Mouse (Mus musculus): Measurements from ENCODE around the gene Btbd9. TPM values are rescaled to one million over a fixed set of nuclear protein-coding genes. Genes with fewer than 3 reads are reported as not detected.

Gene Btbd9
- polyA plus RNA-seq, 1 experiment from 2014 or later = 40.6 TPM

DNA sequence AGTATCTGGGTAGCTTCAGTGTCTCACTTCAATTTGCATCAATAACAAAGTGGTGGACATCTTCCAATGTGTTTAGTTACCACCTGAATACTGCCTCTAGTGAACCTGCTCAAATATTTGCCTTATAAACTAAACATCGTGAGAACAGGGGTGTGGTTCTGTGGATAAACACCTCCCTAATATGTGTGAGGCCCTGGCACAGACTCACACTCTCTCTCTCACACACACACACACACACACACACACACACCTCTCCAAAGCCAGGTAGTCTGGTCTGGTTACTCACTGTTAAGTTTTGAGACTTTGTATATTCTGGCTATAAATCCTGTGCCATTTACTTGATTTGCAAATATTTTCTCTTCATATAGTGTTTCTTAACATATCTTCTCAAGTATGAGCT, 154.0 kb downstream of the Btbd9 start:
- H3K36me3 ChIP-seq (ENCODE audit: insufficient read depth, low read length) = no peaks in the 10 kb centered on the region
- TF ChIP-seq CTCF (IDR thresholded peaks at IDR 0.05) (no peak), EP300 (IDR thresholded peaks at IDR 0.05) (no peak)
- no peak for DNase-seq (ENCODE audit: low spot score)

DNA sequence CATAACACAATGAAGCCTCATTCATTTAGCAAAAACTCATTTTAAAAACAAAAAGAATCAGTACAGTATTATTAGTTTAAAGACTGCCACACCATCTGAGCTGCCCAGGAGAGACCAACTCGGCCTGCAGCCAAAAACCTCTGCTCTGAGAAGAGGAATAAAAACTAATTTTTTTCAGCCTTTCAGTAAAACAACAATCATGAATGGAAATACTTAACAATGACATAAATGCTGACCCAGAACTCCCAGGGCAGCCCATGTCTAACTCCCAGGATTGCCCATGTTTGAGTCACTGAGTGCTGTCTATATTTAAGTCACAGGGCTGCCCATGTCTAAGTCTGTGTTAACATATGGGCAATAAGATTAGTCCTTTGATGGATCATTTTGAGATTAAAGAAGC, 155.0 kb downstream of the Btbd9 start:
- DNase-seq (ENCODE audit: low spot score) = no peak
- WGBS = 71% methylated on average over 1 of the region's 1 CpGs
- Histone ChIP-seq H3K9me3 (ENCODE audit: low read length) (no peaks in the 10 kb centered on the region), H3K4me1 (ENCODE audit: insufficient read depth, low read depth, low read length) (no peaks in the 10 kb centered on the region), H3K36me3 (ENCODE audit: insufficient read depth, low read length) (no peaks in the 10 kb centered on the region), H3K9ac (replicated peaks; ENCODE audit: low read depth) (no peak overlapping the region), H3K27ac (ENCODE audit: low read length) (no peak overlapping the region), H3K4me3 (ENCODE audit: low read depth, low read length) (no peak overlapping the region), H3K4me2 (replicated peaks; ENCODE audit: low read depth, low read length) (no peak overlapping the region), H3K27me3 (replicated peaks; ENCODE audit: insufficient read depth, low read length) (no peaks in the 10 kb centered on the region)
- no peak for ATAC-seq
- TF ChIP-seq EP300 (IDR thresholded peaks at IDR 0.05) = no peak
- no peak for TF ChIP-seq CTCF (IDR thresholded peaks at IDR 0.05)

More for the DNA sequence above, 154.0 kb downstream of the Btbd9 start:
- Histone ChIP-seq H3K4me3 (ENCODE audit: low read depth, low read length) (no peak overlapping the region), H3K4me2 (replicated peaks; ENCODE audit: low read depth, low read length) (no peak overlapping the region), H3K9ac (replicated peaks; ENCODE audit: low read depth) (no peak overlapping the region), H3K27me3 (replicated peaks; ENCODE audit: insufficient read depth, low read length) (no peaks in the 10 kb centered on the region), H3K4me1 (ENCODE audit: insufficient read depth, low read depth, low read length) (no peaks in the 10 kb centered on the region), H3K9me3 (ENCODE audit: low read length) (no peaks in the 10 kb centered on the region), H3K27ac (ENCODE audit: low read length) (no peak overlapping the region)
- 22% methylated on average over 1 of the region's 1 CpGs for WGBS
- ATAC-seq = no peak

DNA sequence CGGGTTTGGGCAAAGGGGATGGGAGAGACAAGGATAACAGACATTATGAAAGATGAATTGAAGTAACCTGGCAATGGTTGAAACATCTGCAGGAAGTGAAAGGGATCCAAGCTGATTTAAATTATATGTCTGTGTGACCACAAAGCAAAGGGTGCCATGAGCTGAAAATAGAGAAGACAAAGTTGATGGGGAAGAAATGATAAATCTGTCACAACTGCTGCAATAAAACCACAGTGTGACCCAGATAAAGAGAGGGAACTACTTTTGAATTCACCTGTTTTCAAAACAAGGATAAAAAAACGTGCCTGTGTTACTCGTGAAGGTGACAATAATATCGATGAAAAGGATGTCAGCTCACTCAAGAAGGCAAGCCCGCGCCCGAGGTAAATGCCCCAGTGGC, 156.8 kb downstream of the Btbd9 start:
- no peak overlapping the region for H3K27ac ChIP-seq (ENCODE audit: low read length)
- 82% methylated on average over 7 of the region's 7 CpGs for WGBS
- DNase-seq (ENCODE audit: low spot score) = no peak
- no peaks in the 10 kb centered on the region for H3K4me1 ChIP-seq (ENCODE audit: insufficient read depth, low read depth, low read length)
- no peaks in the 10 kb centered on the region for H3K27me3 ChIP-seq (replicated peaks; ENCODE audit: insufficient read depth, low read length)
- H3K4me2 ChIP-seq (replicated peaks; ENCODE audit: low read depth, low read length) = no peak overlapping the region
- no peaks in the 10 kb centered on the region for H3K9me3 ChIP-seq (ENCODE audit: low read length)
- H3K36me3 ChIP-seq (ENCODE audit: insufficient read depth, low read length) = no peaks in the 10 kb centered on the region
- no peak for TF ChIP-seq EP300 (IDR thresholded peaks at IDR 0.05)
- no peak for TF ChIP-seq CTCF (IDR thresholded peaks at IDR 0.05)
- H3K9ac ChIP-seq (replicated peaks; ENCODE audit: low read depth) = no peak overlapping the region
- ATAC-seq = no peak
- H3K4me3 ChIP-seq (ENCODE audit: low read depth, low read length) = no peak overlapping the region

DNA sequence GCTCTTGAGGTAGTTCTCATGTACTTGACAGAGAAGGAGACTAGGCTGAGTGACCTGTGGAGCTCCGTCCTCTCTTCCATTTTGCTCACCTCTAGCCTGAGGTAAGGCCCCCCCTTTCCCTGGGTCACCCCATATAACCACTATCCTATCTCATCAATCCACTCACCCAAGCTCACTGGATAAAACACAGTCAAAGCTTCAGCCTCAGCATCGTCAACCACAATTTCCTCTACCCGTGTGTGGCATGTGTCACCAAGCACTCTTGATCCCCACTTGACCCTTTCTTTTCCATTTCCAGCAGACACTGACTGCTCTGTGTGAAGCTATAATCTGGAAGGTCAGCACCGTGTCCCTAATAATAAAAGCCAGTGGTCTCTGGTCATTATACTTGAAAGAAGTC, 157.8 kb downstream of the Btbd9 start:
- H3K27ac ChIP-seq (ENCODE audit: low read length) = no peak overlapping the region
- no peak overlapping the region for H3K4me3 ChIP-seq (ENCODE audit: low read depth, low read length)
- no peak overlapping the region for H3K9ac ChIP-seq (replicated peaks; ENCODE audit: low read depth)
- no peaks in the 10 kb centered on the region for H3K27me3 ChIP-seq (replicated peaks; ENCODE audit: insufficient read depth, low read length)
- no peak overlapping the region for H3K4me2 ChIP-seq (replicated peaks; ENCODE audit: low read depth, low read length)
- 37% methylated on average over 4 of the region's 4 CpGs for WGBS
- DNase-seq (ENCODE audit: low spot score) = no peak
- H3K9me3 ChIP-seq (ENCODE audit: low read length) = no peaks in the 10 kb centered on the region
- no peak for ATAC-seq
- no peaks in the 10 kb centered on the region for H3K36me3 ChIP-seq (ENCODE audit: insufficient read depth, low read length)
- H3K4me1 ChIP-seq (ENCODE audit: insufficient read depth, low read depth, low read length) = no peaks in the 10 kb centered on the region
- TF ChIP-seq CTCF (IDR thresholded peaks at IDR 0.05) (no peak), EP300 (IDR thresholded peaks at IDR 0.05) (no peak)

DNA sequence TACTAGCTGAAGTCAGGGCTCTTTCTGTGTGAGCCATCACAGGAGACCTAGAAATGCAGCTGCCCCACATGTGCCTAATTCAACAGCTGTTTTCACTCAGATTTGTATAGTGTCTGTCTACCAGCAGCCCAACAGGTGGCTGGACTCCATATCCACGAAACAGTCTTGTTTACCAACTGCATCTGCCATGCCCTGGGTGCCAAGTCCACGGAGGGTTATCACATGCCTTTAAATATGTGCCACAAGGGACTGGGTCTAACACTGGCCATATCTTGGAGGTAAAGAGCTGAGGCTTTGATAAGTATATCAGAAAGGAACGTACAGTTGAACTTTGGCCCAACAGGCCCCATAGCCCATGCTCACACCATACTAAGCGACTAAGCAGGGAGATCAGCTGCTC, 159.2 kb downstream of the Btbd9 start:
- H3K27ac ChIP-seq (ENCODE audit: low read length) = no peak overlapping the region
- TF ChIP-seq CTCF (IDR thresholded peaks at IDR 0.05) (no peak), EP300 (IDR thresholded peaks at IDR 0.05) (no peak)
- no peak for ATAC-seq
- WGBS = 63% methylated on average over 4 of the region's 4 CpGs
- H3K27me3 ChIP-seq (replicated peaks; ENCODE audit: insufficient read depth, low read length) = no peaks in the 10 kb centered on the region
- no peak overlapping the region for H3K4me2 ChIP-seq (replicated peaks; ENCODE audit: low read depth, low read length)
- no peaks in the 10 kb centered on the region for H3K9me3 ChIP-seq (ENCODE audit: low read length)
- H3K4me3 ChIP-seq (ENCODE audit: low read depth, low read length) = no peak overlapping the region
- H3K4me1 ChIP-seq (ENCODE audit: insufficient read depth, low read depth, low read length) = no peaks in the 10 kb centered on the region
- no peak overlapping the region for H3K9ac ChIP-seq (replicated peaks; ENCODE audit: low read depth)
- DNase-seq (ENCODE audit: low spot score) = no peak
- no peaks in the 10 kb centered on the region for H3K36me3 ChIP-seq (ENCODE audit: insufficient read depth, low read length)

DNA sequence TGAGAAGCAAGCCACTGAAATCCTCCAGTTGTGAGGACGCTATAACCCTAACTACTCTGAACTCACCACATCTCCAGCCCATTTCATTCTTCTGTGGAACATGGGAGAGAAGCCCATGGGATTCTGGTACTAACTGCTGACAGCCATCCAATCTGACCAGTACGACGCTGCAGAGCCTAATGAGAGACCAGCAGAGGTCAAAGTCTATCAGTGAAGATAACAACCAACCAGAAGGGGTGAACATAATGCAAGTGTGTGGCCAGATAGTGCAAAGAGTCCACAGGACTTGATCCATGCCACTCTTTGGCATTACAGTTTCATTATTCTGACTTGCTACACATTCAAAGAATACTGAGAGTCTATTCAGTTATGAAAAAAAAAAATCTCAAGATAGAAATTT, 160.6 kb downstream of the Btbd9 start:
- Histone ChIP-seq H3K9ac (replicated peaks; ENCODE audit: low read depth) (no peak overlapping the region), H3K9me3 (ENCODE audit: low read length) (no peaks in the 10 kb centered on the region), H3K27ac (ENCODE audit: low read length) (no peak overlapping the region), H3K4me3 (ENCODE audit: low read depth, low read length) (no peak overlapping the region), H3K27me3 (replicated peaks; ENCODE audit: insufficient read depth, low read length) (no peaks in the 10 kb centered on the region), H3K36me3 (ENCODE audit: insufficient read depth, low read length) (no peaks in the 10 kb centered on the region), H3K4me1 (ENCODE audit: insufficient read depth, low read depth, low read length) (no peaks in the 10 kb centered on the region), H3K4me2 (replicated peaks; ENCODE audit: low read depth, low read length) (no peak overlapping the region)
- 72% methylated on average over 3 of the region's 3 CpGs for WGBS
- DNase-seq (ENCODE audit: low spot score) (no peak), ATAC-seq (no peak)
- TF ChIP-seq CTCF (IDR thresholded peaks at IDR 0.05) = no peak
- no peak for TF ChIP-seq EP300 (IDR thresholded peaks at IDR 0.05)

DNA sequence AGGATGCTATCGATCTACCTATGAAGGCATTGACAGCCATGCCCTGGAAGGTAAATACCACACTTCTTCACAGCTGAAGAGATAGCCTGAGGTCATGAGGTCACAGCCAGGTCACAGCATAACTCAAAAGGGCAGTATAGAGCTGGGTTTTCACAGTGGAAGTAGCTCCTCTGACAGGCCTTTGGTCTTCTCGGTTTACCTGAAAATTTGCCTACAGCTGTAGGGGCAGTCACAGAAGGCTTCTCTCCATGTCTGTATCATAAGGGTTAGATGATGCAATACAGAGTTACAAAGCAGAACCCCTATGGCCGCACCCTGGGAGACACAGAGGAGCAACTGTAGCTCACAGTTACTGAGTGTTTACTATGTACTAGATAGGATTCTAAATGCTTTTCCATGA, 163.3 kb downstream of the Btbd9 start:
- no peak for ATAC-seq
- Histone ChIP-seq H3K27me3 (replicated peaks; ENCODE audit: insufficient read depth, low read length) (no peaks in the 10 kb centered on the region), H3K36me3 (ENCODE audit: insufficient read depth, low read length) (no peaks in the 10 kb centered on the region), H3K9me3 (ENCODE audit: low read length) (no peaks in the 10 kb centered on the region), H3K4me3 (ENCODE audit: low read depth, low read length) (no peak overlapping the region), H3K4me1 (ENCODE audit: insufficient read depth, low read depth, low read length) (no peaks in the 10 kb centered on the region), H3K4me2 (replicated peaks; ENCODE audit: low read depth, low read length) (no peak overlapping the region), H3K27ac (ENCODE audit: low read length) (no peak overlapping the region), H3K9ac (replicated peaks; ENCODE audit: low read depth) (no peak overlapping the region)
- WGBS = 61% methylated on average over 3 of the region's 3 CpGs
- no peak for DNase-seq (ENCODE audit: low spot score)
- no peak for TF ChIP-seq EP300 (IDR thresholded peaks at IDR 0.05)
- no peak for TF ChIP-seq CTCF (IDR thresholded peaks at IDR 0.05)
